Mouse (Mus musculus): ENCODE measurements around the gene Cep104. TPM values are rescaled to one million over a fixed set of nuclear protein-coding genes. Genes with fewer than 3 reads are reported as not detected.
A peak's percentile ranks its signal among the peaks of the same experiment; 100 is the strongest.

Cep104 gene
- 21.5 and 22.8 TPM in 2 replicates for polyA plus RNA-seq (2016; fragmentation: Nextera tagmentation; extraction: Ambion mirVana)

- Histone ChIP-seq H3K9me3 (replicated peaks) (no peaks in the 10 kb centered on the region), H3K4me1 (peaks cover 29% of the 10 kb centered on the region), H3K4me3 (peak within 1 kb of the TSS; percentile 85), H3K27me3 (ENCODE audit: low read depth, poor library complexity, severe bottlenecking) (no peaks in the 10 kb centered on the region), H3K36me3 (peaks cover 30% of the 10 kb centered on the region), H3K27ac (replicated peaks) (peak within 1 kb of the TSS; percentile 92)
- peak; percentile 95 for DNase-seq (ENCODE audit: low spot score)
- whole genome bisulfite sequencing, result 2% methylated on average over 68 of the region's 68 CpGs
Observed at GRCm38 (mm10) chr4:153974431-153975291, at the start of gene Cep104, which contains the start of gene Dffb. Cep104 (plus strand) TSS chr4:153975194. Dffb (minus strand) TSS chr4:153975126.

- Histone ChIP-seq H3K27ac (replicated peaks) (no peak overlapping the region), H3K4me1 (peaks cover 4% of the 10 kb centered on the region), H3K9me3 (replicated peaks) (no peaks in the 10 kb centered on the region), H3K36me3 (no peaks in the 10 kb centered on the region), H3K27me3 (ENCODE audit: low read depth, poor library complexity, severe bottlenecking) (no peaks in the 10 kb centered on the region), H3K4me3 (no peak overlapping the region)
- 89% methylated on average over 11 of the region's 11 CpGs for WGBS
- no peak for DNase-seq (ENCODE audit: low spot score)
Observed at GRCm38 (mm10) chr4:153928772-153929299, 46.2 kb upstream of the Cep104 start.

GRCm38 (mm10) chr4:153929425-153929824, 45.6 kb upstream of the Cep104 start:
- DNase-seq (ENCODE audit: low spot score), result no peak
- H3K36me3 ChIP-seq, result no peaks in the 10 kb centered on the region
- no peak overlapping the region for H3K4me3 ChIP-seq
- no peaks in the 10 kb centered on the region for H3K9me3 ChIP-seq (replicated peaks)
- H3K27me3 ChIP-seq (ENCODE audit: low read depth, poor library complexity, severe bottlenecking), result no peaks in the 10 kb centered on the region
- WGBS, result 72% methylated on average over 10 of the region's 10 CpGs
- peaks cover 4% of the 10 kb centered on the region for H3K4me1 ChIP-seq
- H3K27ac ChIP-seq (replicated peaks), result no peak overlapping the region

- 84% methylated on average over 4 of the region's 4 CpGs for WGBS
- peaks cover 4% of the 10 kb centered on the region for H3K4me1 ChIP-seq
- DNase-seq (ENCODE audit: low spot score), result no peak
Observed at GRCm38 (mm10) chr4:153929921-153930320, 45.1 kb upstream of the Cep104 start.

GRCm38 (mm10) chr4:153943243-153943642, 31.8 kb upstream of the Cep104 start:
- peak; percentile 37 for DNase-seq (ENCODE audit: low spot score)
- H3K9me3 ChIP-seq (replicated peaks), result no peaks in the 10 kb centered on the region
- no peak overlapping the region for H3K4me3 ChIP-seq
- H3K4me1 ChIP-seq, result peaks cover 13% of the 10 kb centered on the region
- 72% methylated on average over 4 of the region's 4 CpGs for WGBS
- H3K27me3 ChIP-seq (ENCODE audit: low read depth, poor library complexity, severe bottlenecking), result peaks cover 19% of the 10 kb centered on the region
- H3K36me3 ChIP-seq, result no peaks in the 10 kb centered on the region
- no peak overlapping the region for H3K27ac ChIP-seq (replicated peaks)

More at GRCm38 (mm10) chr4:153929921-153930320, 45.1 kb upstream of the Cep104 start:
- Histone ChIP-seq H3K27me3 (ENCODE audit: low read depth, poor library complexity, severe bottlenecking) (no peaks in the 10 kb centered on the region), H3K4me3 (no peak overlapping the region), H3K27ac (replicated peaks) (no peak overlapping the region), H3K36me3 (no peaks in the 10 kb centered on the region), H3K9me3 (replicated peaks) (no peaks in the 10 kb centered on the region)

GRCm38 (mm10) chr4:153944261-153944660, 30.7 kb upstream of the Cep104 start:
- peaks cover 24% of the 10 kb centered on the region for H3K27me3 ChIP-seq (ENCODE audit: low read depth, poor library complexity, severe bottlenecking)

GRCm38 (mm10) chr4:153945741-153946140, 29.3 kb upstream of the Cep104 start:
- no peaks in the 10 kb centered on the region for H3K36me3 ChIP-seq
- H3K27ac ChIP-seq (replicated peaks), result no peak overlapping the region
- no peak overlapping the region for H3K4me3 ChIP-seq
- no peaks in the 10 kb centered on the region for H3K9me3 ChIP-seq (replicated peaks)
- H3K27me3 ChIP-seq (ENCODE audit: low read depth, poor library complexity, severe bottlenecking), result peaks cover 24% of the 10 kb centered on the region
- peaks cover 13% of the 10 kb centered on the region for H3K4me1 ChIP-seq
- no peak for DNase-seq (ENCODE audit: low spot score)
- 88% methylated on average over 6 of the region's 6 CpGs for WGBS

More at GRCm38 (mm10) chr4:153944261-153944660, 30.7 kb upstream of the Cep104 start:
- Histone ChIP-seq H3K4me1 (peaks cover 13% of the 10 kb centered on the region), H3K36me3 (no peaks in the 10 kb centered on the region), H3K27ac (replicated peaks) (no peak overlapping the region), H3K9me3 (replicated peaks) (no peaks in the 10 kb centered on the region), H3K4me3 (no peak overlapping the region)
- DNase-seq (ENCODE audit: low spot score), result no peak
- 68% methylated on average over 6 of the region's 6 CpGs for WGBS

- peaks cover 38% of the 10 kb centered on the region for H3K27me3 ChIP-seq (ENCODE audit: low read depth, poor library complexity, severe bottlenecking)
Observed at GRCm38 (mm10) chr4:153950372-153950771, 24.6 kb upstream of the Cep104 start.

GRCm38 (mm10) chr4:153951150-153951549, 23.8 kb upstream of the Cep104 start:
- Histone ChIP-seq H3K36me3 (no peaks in the 10 kb centered on the region), H3K9me3 (replicated peaks) (no peaks in the 10 kb centered on the region), H3K4me1 (peaks cover 11% of the 10 kb centered on the region; the same call in 1 of the 2 replicates), H3K4me3 (no peak overlapping the region), H3K27me3 (ENCODE audit: low read depth, poor library complexity, severe bottlenecking) (peaks cover 42% of the 10 kb centered on the region), H3K27ac (replicated peaks) (no peak overlapping the region)
- DNase-seq (ENCODE audit: low spot score), result no peak
- WGBS, result 75% methylated on average over 3 of the region's 3 CpGs

More at GRCm38 (mm10) chr4:153950372-153950771, 24.6 kb upstream of the Cep104 start:
- WGBS, result 67% methylated on average over 2 of the region's 2 CpGs
- DNase-seq (ENCODE audit: low spot score), result no peak
- Histone ChIP-seq H3K4me1 (peaks cover 11% of the 10 kb centered on the region; the same call in 1 of the 2 replicates), H3K27ac (replicated peaks) (no peak overlapping the region), H3K36me3 (no peaks in the 10 kb centered on the region), H3K9me3 (replicated peaks) (no peaks in the 10 kb centered on the region), H3K4me3 (no peak overlapping the region)

- H3K4me3 ChIP-seq, result no peak overlapping the region
- no peaks in the 10 kb centered on the region for H3K9me3 ChIP-seq (replicated peaks)
- H3K27ac ChIP-seq (replicated peaks), result no peak overlapping the region
- H3K4me1 ChIP-seq, result peaks cover 16% of the 10 kb centered on the region
- H3K36me3 ChIP-seq, result no peaks in the 10 kb centered on the region
- peaks cover 37% of the 10 kb centered on the region for H3K27me3 ChIP-seq (ENCODE audit: low read depth, poor library complexity, severe bottlenecking)
- DNase-seq (ENCODE audit: low spot score), result no peak
- 53% methylated on average over 5 of the region's 5 CpGs for WGBS
Observed at GRCm38 (mm10) chr4:153951692-153952091, 23.3 kb upstream of the Cep104 start.

GRCm38 (mm10) chr4:153955651-153956050, 19.3 kb upstream of the Cep104 start:
- peaks cover 18% of the 10 kb centered on the region for H3K36me3 ChIP-seq
- H3K27ac ChIP-seq (replicated peaks), result no peak overlapping the region
- 91% methylated on average over 8 of the region's 8 CpGs for WGBS
- H3K4me1 ChIP-seq, result peaks cover 31% of the 10 kb centered on the region
- H3K9me3 ChIP-seq (replicated peaks), result no peaks in the 10 kb centered on the region
- no peak overlapping the region for H3K4me3 ChIP-seq
- H3K27me3 ChIP-seq (ENCODE audit: low read depth, poor library complexity, severe bottlenecking), result peaks cover 20% of the 10 kb centered on the region
- DNase-seq (ENCODE audit: low spot score), result no peak

GRCm38 (mm10) chr4:153956569-153957405, 18.2 kb upstream of the Cep104 start, which contains the start of gene A430005L14Rik:
A430005L14Rik (plus strand) TSS chr4:153957237.
- H3K4me3 ChIP-seq, result peak within 1 kb of the TSS; percentile 90
- H3K36me3 ChIP-seq, result peaks cover 30% of the 10 kb centered on the region
- WGBS, result 2% methylated on average over 67 of the region's 67 CpGs
- DNase-seq (ENCODE audit: low spot score), result peak; percentile 98
- peak within 1 kb of the TSS; percentile 94 for H3K27ac ChIP-seq (replicated peaks)
- H3K27me3 ChIP-seq (ENCODE audit: low read depth, poor library complexity, severe bottlenecking), result peaks cover 20% of the 10 kb centered on the region
- H3K4me1 ChIP-seq, result peaks cover 24% of the 10 kb centered on the region
- no peaks in the 10 kb centered on the region for H3K9me3 ChIP-seq (replicated peaks)
